Mouse (Mus musculus): ENCODE measurements around the gene Tldc2.
A peak's percentile ranks its signal among the peaks of the same experiment; 100 is the strongest.

Tldc2 gene

GRCm38 (mm10) chr2:157127370-157127769, 40.5 kb downstream of the Tldc2 start:
- DNase-seq (ENCODE audit: low read depth) = no peak

- peak; percentile 42 for DNase-seq (ENCODE audit: low read depth)
Measured at GRCm38 (mm10) chr2:157128072-157128471, 41.2 kb downstream of the Tldc2 start.

- DNase-seq (ENCODE audit: low read depth) = no peak
Measured at GRCm38 (mm10) chr2:157129096-157129495, 42.2 kb downstream of the Tldc2 start.

- DNase-seq (ENCODE audit: low read depth) = no peak
Measured at GRCm38 (mm10) chr2:157129601-157130164, 42.8 kb downstream of the Tldc2 start.

GRCm38 (mm10) chr2:157130813-157131514, 44.1 kb downstream of the Tldc2 start:
- peak; percentile 40 for DNase-seq (ENCODE audit: low read depth)

GRCm38 (mm10) chr2:157132086-157132485, 45.2 kb downstream of the Tldc2 start:
- no peak for DNase-seq (ENCODE audit: low read depth)

- DNase-seq (ENCODE audit: low read depth) = no peak
Measured at GRCm38 (mm10) chr2:157132686-157133540, 46.1 kb downstream of the Tldc2 start.

- peak; percentile 37 for DNase-seq (ENCODE audit: low read depth)
Measured at GRCm38 (mm10) chr2:157133769-157134478, 47.1 kb downstream of the Tldc2 start.

- DNase-seq (ENCODE audit: low read depth) = no peak
Measured at GRCm38 (mm10) chr2:157134479-157134931, 47.6 kb downstream of the Tldc2 start.

- peak; percentile 99 for DNase-seq (ENCODE audit: low read depth)
Measured at GRCm38 (mm10) chr2:157135014-157135413, 48.2 kb downstream of the Tldc2 start, which contains the start of gene Samhd1. Samhd1 (minus strand) TSS chr2:157135265.

GRCm38 (mm10) chr2:157135529-157136120, 48.8 kb downstream of the Tldc2 start:
- DNase-seq (ENCODE audit: low read depth) = no peak

- DNase-seq (ENCODE audit: low read depth) = no peak
Measured at GRCm38 (mm10) chr2:157136176-157136575, 49.3 kb downstream of the Tldc2 start.

GRCm38 (mm10) chr2:157136646-157137045, 49.8 kb downstream of the Tldc2 start:
- peak; percentile 36 for DNase-seq (ENCODE audit: low read depth)

GRCm38 (mm10) chr2:157137959-157138731, 51.3 kb downstream of the Tldc2 start:
- peak; percentile 51 for DNase-seq (ENCODE audit: low read depth)

GRCm38 (mm10) chr2:157138808-157139207, 52.0 kb downstream of the Tldc2 start:
- no peak for DNase-seq (ENCODE audit: low read depth)

- DNase-seq (ENCODE audit: low read depth) = no peak
Measured at GRCm38 (mm10) chr2:157139251-157139802, 52.5 kb downstream of the Tldc2 start.

GRCm38 (mm10) chr2:157141962-157142361, 55.1 kb downstream of the Tldc2 start:
- DNase-seq (ENCODE audit: low read depth) = no peak

GRCm38 (mm10) chr2:157144132-157144531, 57.3 kb downstream of the Tldc2 start:
- DNase-seq (ENCODE audit: low read depth) = no peak

GRCm38 (mm10) chr2:157145173-157145572, 58.3 kb downstream of the Tldc2 start:
- no peak for DNase-seq (ENCODE audit: low read depth)

Data from NIH3T3 (cell line).